Mouse (Mus musculus) embryonic facial prominence, embryonic 10.5 days (tissue): Measurements from ENCODE around the gene Trim54. TPM values are rescaled to one million over a fixed set of nuclear protein-coding genes. Genes with fewer than 3 reads are reported as not detected.

Source experiments
- DNase-seq: peaks from one replicate; pipeline ENCODE4 v3.0.0-alpha.2; 2017; ENCODE audit warnings: low spot score
- H3K27ac ChIP-seq: fragments of 300-500 bp; sonication (generic); replicated peaks from 2 replicates; pipeline ENCODE4 v1.5.1; 2016; ENCODE audit warnings: mild to moderate bottlenecking
- H3K27me3 ChIP-seq: fragments of 300-500 bp; sonication (generic); replicated peaks from 2 replicates; pipeline ENCODE4 v1.6.1; 2016; ENCODE audit warnings: low read depth, mild to moderate bottlenecking; ENCODE audit not compliant: poor library complexity, severe bottlenecking
- H3K36me3 ChIP-seq: fragments of 300-500 bp; sonication (generic); replicated peaks from 2 replicates; pipeline ENCODE4 v1.6.1; 2016; ENCODE audit warnings: mild to moderate bottlenecking, moderate library complexity
- H3K4me1 ChIP-seq: fragments of 300-500 bp; sonication (generic); 2 replicates; pipeline ENCODE4 v1.6.1; 2016
- H3K4me3 ChIP-seq: fragments of 300-500 bp; sonication (generic); 2 replicates; pipeline ENCODE4 v1.5.1; 2016; ENCODE audit warnings: mild to moderate bottlenecking, moderate library complexity
- H3K9me3 ChIP-seq: fragments of 300-500 bp; sonication (generic); 2 replicates; pipeline ENCODE4 v1.6.1; 2016; ENCODE audit warnings: mild to moderate bottlenecking
- WGBS: fragments of 180-500 bp; shearing (Covaris S2); methylation state at CpG from one replicate; pipeline ENCODE4 v1.1.7; 2016; 5-methylcytosine and 5-hydroxymethylcytosine counted together
- polyA plus RNA-seq: library from polyadenylated mRNA; unstranded; fragments of >200 nt; fragmentation: Nextera tagmentation; extraction: Ambion mirVana; gene quantifications from 2 replicates; pipeline ENCODE4 v1.2.1, GENCODE M21; 2016

Gene Trim54
- polyA plus RNA-seq, result not detected in 2 replicates

DNA sequence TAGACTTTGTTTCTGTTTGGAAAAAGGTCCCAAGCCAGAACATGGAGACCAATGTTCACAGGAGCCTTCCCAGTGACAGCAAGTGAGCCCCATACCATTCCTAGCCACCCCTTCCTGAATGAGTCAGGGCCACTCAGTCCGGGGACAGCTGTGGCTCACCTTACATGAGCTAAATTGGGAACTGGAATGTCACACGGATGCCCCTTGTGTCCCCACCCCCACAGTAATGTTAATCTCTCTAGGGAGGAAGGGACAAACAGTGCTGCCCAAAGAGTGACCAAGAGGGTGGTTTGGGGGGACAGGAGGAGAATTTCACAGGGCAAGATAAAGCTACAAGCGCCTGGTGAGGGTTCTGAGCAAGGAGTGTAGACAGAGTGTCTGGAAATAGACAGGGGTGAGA, at the start of gene Trim54:
TSS of gene Trim54 (plus strand) at position 359 of the 400 bp plus-strand sequence.
- Histone ChIP-seq H3K4me3 (no peak within 1 kb of the TSS), H3K9me3 (no peaks in the 10 kb centered on the region), H3K36me3 (no peaks in the 10 kb centered on the region), H3K27ac (no peak within 1 kb of the TSS), H3K27me3 (peaks cover 10% of the 10 kb centered on the region), H3K4me1 (peaks cover 6% of the 10 kb centered on the region; the same call in 1 of the 2 replicates)
- WGBS, result 37% methylated on average over 3 of the region's 3 CpGs
- no peak for DNase-seq

DNA sequence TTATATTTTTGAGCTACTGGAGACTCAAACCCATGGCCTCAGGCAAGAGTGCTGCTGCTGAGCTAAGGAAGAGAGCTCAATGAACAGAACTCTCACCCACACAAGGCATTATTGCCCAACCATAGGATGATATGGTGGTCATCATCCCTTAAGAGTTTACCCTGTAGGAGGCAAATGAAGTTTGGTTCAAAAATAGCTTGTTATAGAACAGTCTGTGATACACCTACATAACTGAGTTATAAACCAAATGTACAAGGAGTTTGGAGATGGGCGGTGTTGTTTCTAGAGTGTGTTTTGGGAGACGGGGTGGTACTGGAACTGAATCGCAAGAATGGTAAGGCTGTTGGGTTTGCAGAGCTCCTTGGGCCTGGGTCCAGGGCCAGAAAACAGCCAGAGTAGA, 46.7 kb upstream of the Trim54 start:
- no peaks in the 10 kb centered on the region for H3K9me3 ChIP-seq
- peaks cover 100% of the 10 kb centered on the region for H3K36me3 ChIP-seq
- WGBS, result 98% methylated on average over 3 of the region's 3 CpGs
- no peak overlapping the region for H3K4me3 ChIP-seq
- no peak for DNase-seq
- no peak overlapping the region for H3K27ac ChIP-seq
- H3K27me3 ChIP-seq, result no peaks in the 10 kb centered on the region
- no peaks in the 10 kb centered on the region for H3K4me1 ChIP-seq

DNA sequence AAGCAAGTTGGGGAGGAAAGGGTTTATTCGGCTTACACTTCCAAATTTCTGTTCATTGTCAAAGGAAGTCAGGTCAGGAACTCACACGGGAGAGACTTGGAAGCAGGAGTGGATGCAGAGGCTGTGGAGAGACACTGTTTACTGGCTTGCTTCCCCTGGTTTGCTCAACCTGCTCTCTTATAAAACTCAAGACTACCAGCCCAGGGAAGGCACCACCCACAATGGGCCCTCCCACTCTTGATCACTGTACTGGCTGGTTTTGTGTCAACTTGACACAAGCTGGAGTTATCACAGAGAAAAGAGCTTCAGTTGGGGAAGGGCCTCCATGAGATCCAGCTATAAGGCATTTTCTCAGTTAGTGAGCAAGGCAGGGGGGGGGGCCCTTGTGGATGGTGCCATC, 45.5 kb upstream of the Trim54 start:
- 92% methylated on average over 2 of the region's 2 CpGs for WGBS
- no peak overlapping the region for H3K27ac ChIP-seq
- peaks cover 100% of the 10 kb centered on the region for H3K36me3 ChIP-seq
- no peak for DNase-seq
- no peaks in the 10 kb centered on the region for H3K4me1 ChIP-seq
- H3K27me3 ChIP-seq, result no peaks in the 10 kb centered on the region
- H3K9me3 ChIP-seq, result no peaks in the 10 kb centered on the region
- H3K4me3 ChIP-seq, result no peak overlapping the region

GRCm38 (mm10) chr5:31071821-31072220, 44.7 kb upstream of the Trim54 start:
- WGBS, result 93% methylated on average over 11 of the region's 11 CpGs
- H3K9me3 ChIP-seq, result no peaks in the 10 kb centered on the region
- peak; percentile 5 for DNase-seq
- no peak overlapping the region for H3K4me3 ChIP-seq
- peaks cover 100% of the 10 kb centered on the region for H3K36me3 ChIP-seq
- H3K4me1 ChIP-seq, result no peaks in the 10 kb centered on the region
- no peak overlapping the region for H3K27ac ChIP-seq
- no peaks in the 10 kb centered on the region for H3K27me3 ChIP-seq

GRCm38 (mm10) chr5:31073176-31073575, 43.3 kb upstream of the Trim54 start:
- Histone ChIP-seq H3K27me3 (no peaks in the 10 kb centered on the region), H3K27ac (no peak overlapping the region), H3K36me3 (peaks cover 100% of the 10 kb centered on the region), H3K4me1 (no peaks in the 10 kb centered on the region), H3K4me3 (no peak overlapping the region), H3K9me3 (no peaks in the 10 kb centered on the region)
- 91% methylated on average over 12 of the region's 12 CpGs for WGBS
- no peak for DNase-seq

DNA sequence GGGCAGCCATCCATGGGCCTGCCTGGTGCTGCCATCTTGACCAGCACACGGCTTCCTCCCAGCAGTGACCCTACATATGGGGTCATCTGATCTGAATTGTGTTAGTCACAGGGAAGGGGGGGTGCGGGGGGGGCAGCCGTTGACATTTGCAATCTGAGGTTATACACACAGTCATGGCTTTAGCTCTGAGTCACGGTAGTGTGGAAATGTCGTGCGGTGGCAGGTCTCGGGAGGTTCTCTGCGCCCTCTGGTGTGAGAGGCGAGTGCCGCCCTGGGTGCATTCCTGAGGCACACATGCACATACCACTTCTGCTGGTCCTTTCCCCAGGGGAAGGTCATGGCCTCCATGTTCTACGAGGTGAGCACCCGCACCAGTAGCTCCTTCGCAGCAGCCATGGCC, 40.2 kb upstream of the Trim54 start:
- Histone ChIP-seq H3K4me3 (no peak overlapping the region), H3K27ac (no peak overlapping the region), H3K36me3 (peaks cover 87% of the 10 kb centered on the region), H3K9me3 (no peaks in the 10 kb centered on the region), H3K27me3 (no peaks in the 10 kb centered on the region), H3K4me1 (0 out of 2 replicates have a peak, but pooled peaks cover 3% of the 10 kb centered on the region)
- 87% methylated on average over 13 of the region's 13 CpGs for WGBS
- DNase-seq, result no peak

DNA sequence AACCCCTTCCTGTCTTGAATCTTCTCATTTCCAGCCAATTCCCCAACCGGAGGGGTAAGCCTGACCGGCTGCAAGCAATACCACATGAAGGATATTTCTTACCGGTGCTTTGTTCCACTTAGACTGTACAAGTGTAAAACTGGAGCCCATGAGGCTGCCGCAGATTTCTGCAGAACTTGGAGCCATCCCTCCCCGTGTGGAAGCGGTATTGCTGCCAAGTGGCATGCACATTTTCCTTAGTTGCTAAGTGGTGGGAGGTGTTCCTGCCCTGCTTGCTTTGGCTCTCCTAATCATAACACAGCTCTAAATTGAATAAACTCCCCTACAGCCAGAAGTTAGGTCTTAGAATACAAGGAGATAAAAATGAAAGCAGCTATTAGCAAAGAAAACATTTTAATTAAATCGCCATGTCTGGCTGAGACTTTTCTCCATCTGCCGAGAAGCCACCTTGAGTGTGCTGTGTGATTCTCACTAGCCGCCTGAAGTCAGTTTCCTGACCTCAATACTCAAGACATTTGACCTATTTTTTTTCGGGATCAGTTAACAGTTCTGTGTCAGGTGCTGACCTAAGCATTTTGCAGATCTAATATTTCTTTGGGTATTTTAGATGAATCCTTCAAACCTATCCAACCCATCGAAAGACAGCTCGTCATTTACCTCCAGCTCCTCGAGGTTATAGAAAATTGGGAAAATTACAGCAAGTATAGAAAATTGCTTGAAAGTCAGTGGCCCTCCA, 36.3 kb upstream of the Trim54 start:
- peaks cover 22% of the 10 kb centered on the region for H3K4me1 ChIP-seq
- 79% methylated on average over 13 of the region's 13 CpGs for WGBS

DNA sequence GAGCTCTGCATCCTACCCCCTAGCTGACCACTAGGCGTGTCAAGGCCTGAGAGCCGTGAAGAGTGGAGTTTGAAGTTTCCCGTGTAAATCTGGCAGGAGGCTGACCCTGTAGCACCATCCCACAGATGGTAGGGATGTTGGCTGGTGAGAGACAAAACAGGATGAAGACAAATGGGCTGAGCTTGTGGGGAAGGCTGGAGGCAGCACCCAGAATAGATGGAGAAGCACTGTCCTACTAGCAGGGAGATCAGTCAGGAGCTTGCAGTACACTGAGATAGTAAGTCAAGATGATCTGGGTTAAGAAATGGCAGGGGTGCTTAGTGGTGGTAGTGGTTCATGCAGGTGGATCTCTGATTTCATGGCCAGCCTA, 35.7 kb upstream of the Trim54 start:
- H3K4me3 ChIP-seq, result no peak overlapping the region
- DNase-seq, result no peak
- WGBS, result 68% methylated on average over 3 of the region's 3 CpGs
- peaks cover 22% of the 10 kb centered on the region for H3K4me1 ChIP-seq
- H3K9me3 ChIP-seq, result no peaks in the 10 kb centered on the region
- peaks cover 43% of the 10 kb centered on the region for H3K36me3 ChIP-seq
- peaks cover 24% of the 10 kb centered on the region for H3K27me3 ChIP-seq
- no peak overlapping the region for H3K27ac ChIP-seq

More for the DNA sequence above, 36.3 kb upstream of the Trim54 start:
- Histone ChIP-seq H3K9me3 (no peaks in the 10 kb centered on the region), H3K4me3 (no peak overlapping the region), H3K27ac (no peak overlapping the region), H3K27me3 (peaks cover 19% of the 10 kb centered on the region), H3K36me3 (peaks cover 48% of the 10 kb centered on the region)
- DNase-seq, result no peak

DNA sequence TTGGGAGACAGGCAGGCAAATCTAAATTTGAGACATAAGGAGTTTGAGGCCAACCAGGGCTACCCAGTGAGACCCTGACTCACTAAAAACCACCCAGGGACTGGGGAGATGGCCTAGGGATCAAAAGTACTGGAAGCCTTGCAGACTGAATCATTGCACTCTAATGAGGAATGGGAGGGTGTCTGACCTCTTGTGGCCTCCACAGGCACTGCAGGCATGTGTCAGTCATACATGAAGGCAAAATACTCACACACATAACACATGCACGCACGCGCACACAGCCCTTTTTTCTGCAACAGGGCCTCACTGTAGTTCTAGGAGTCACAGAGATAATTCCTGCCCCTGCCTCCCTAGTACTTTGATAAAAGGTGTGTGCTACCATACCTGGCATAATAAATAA, 35.1 kb upstream of the Trim54 start:
- 75% methylated on average over 3 of the region's 3 CpGs for WGBS
- Histone ChIP-seq H3K9me3 (no peaks in the 10 kb centered on the region), H3K4me3 (no peak overlapping the region), H3K36me3 (peaks cover 37% of the 10 kb centered on the region), H3K27ac (no peak overlapping the region), H3K4me1 (peaks cover 22% of the 10 kb centered on the region), H3K27me3 (peaks cover 31% of the 10 kb centered on the region)
- DNase-seq, result peak; percentile 61

DNA sequence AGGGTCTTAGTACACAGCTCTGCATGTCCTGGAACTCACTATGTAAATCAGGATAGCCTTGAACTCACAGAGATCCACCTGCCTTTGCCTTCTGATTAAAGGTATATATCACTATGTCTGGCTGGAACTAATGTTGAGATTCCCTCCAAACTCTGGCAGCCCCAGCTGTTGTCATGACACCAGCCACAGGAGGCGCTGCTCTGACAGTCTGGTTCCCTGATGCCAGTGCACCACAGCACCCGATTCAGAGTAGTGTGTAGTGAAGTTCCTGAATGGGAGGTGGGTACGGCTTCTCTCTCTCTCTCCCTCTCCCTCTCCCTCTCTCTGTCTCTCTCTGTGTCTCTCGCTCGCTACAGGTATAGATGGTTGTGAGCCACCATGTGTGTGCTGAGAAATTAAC, 34.2 kb upstream of the Trim54 start:
- H3K27ac ChIP-seq, result no peak overlapping the region

GRCm38 (mm10) chr5:31082935-31083625, 33.4 kb upstream of the Trim54 start:
- 48% methylated on average over 12 of the region's 12 CpGs for WGBS
- DNase-seq, result no peak
- H3K27ac ChIP-seq, result no peak overlapping the region

More for the DNA sequence above, 34.2 kb upstream of the Trim54 start:
- peak; percentile 69 for DNase-seq
- no peaks in the 10 kb centered on the region for H3K9me3 ChIP-seq
- H3K4me3 ChIP-seq, result no peak overlapping the region
- H3K27me3 ChIP-seq, result peaks cover 39% of the 10 kb centered on the region
- peaks cover 27% of the 10 kb centered on the region for H3K36me3 ChIP-seq
- WGBS, result 12% methylated on average over 5 of the region's 5 CpGs
- H3K4me1 ChIP-seq, result peaks cover 22% of the 10 kb centered on the region

DNA sequence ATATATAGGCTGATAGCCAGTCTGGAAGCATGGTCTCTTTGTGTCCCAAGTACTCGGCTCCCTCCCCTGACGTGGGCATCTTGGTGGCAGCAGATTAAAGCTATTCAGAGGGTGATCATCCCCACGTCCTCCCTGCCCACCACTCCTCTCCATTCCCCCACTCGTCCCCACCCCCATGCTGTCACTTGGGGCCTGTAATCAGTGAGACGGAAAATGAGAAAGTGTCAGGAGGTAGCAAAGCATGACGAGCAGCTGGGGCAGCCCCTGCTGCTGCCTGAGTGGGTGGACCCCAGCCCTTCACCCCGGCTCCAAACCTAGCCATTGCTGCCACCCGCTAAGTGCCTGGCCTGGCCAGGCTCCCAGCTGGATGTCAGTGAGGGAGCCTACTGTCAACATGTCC, 32.6 kb upstream of the Trim54 start:
- no peak overlapping the region for H3K27ac ChIP-seq
- no peak for DNase-seq
- 8% methylated on average over 8 of the region's 8 CpGs for WGBS
- peaks cover 22% of the 10 kb centered on the region for H3K4me1 ChIP-seq
- H3K4me3 ChIP-seq, result no peak overlapping the region
- peaks cover 11% of the 10 kb centered on the region for H3K36me3 ChIP-seq
- no peaks in the 10 kb centered on the region for H3K9me3 ChIP-seq
- peaks cover 55% of the 10 kb centered on the region for H3K27me3 ChIP-seq

More at GRCm38 (mm10) chr5:31082935-31083625, 33.4 kb upstream of the Trim54 start:
- no peak overlapping the region for H3K4me3 ChIP-seq
- no peaks in the 10 kb centered on the region for H3K9me3 ChIP-seq
- H3K4me1 ChIP-seq, result peaks cover 22% of the 10 kb centered on the region
- H3K36me3 ChIP-seq, result peaks cover 20% of the 10 kb centered on the region
- H3K27me3 ChIP-seq, result peaks cover 46% of the 10 kb centered on the region

- no peak for DNase-seq
- Histone ChIP-seq H3K4me3 (no peak overlapping the region), H3K9me3 (no peaks in the 10 kb centered on the region), H3K27ac (no peak overlapping the region), H3K36me3 (no peaks in the 10 kb centered on the region), H3K27me3 (peaks cover 82% of the 10 kb centered on the region), H3K4me1 (peaks cover 19% of the 10 kb centered on the region)
- WGBS, result 32% methylated on average over 7 of the region's 7 CpGs
Observed at GRCm38 (mm10) chr5:31086606-31087005, 29.9 kb upstream of the Trim54 start.
